ENCODE assay signal across 13 mouse cellular contexts in the genomic region with DNA sequence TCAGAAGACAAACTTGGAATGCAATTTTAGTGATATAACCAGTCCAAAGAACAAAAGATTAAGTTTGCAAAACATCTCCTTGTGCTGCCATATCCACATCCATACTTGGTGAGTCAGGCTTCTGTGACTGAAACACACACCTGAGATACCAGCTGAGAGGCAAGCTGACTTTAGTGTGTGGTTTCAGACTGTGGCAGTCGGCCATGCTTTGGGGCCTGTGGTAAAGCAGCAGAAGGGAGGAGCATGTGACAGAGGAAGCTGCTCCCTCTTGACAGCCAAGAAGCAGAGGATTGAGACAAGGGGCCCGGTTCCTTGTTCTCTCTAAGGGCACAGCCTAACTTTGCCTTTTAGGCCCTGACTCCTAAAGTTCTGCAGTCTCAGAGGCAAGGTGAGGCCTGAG.
DNase-seq lines count a peak whose midpoint lies in the region; ATAC-seq and TF ChIP-seq lines count a peak whose summit lies in the region.
"Had no signal": no experiment of that assay in that cellular context is flagged by ENCODE, and none has a peak within 500 bp of the region (broad histone marks: within the 10 kb centered on the region; RNA-seq: fewer than 3 reads in every experiment).

No protein-coding gene starts in this region.

- DNase-seq in cerebellum, postnatal 4 days (ENCODE audit: low spot score in 2 of 2): no peak
- peak; percentile 21 for DNase-seq in lung, adult 2 months
- no peak for DNase-seq in lung, postnatal 14 days
- DNase-seq in cerebellum, postnatal 14 days: peak; percentile 47 to 53
- DNase-seq in embryo, embryonic 10 days (ENCODE audit: low spot score): no peak
- DNase-seq in kidney, postnatal 25 days: no peak
- DNase-seq: adrenal gland, adult 2 months; thymus, postnatal 14 days had no signal

- peak; percentile 82; the same call in 1 of the 2 replicates for ATAC-seq in cerebellum, adult (ENCODE audit: insufficient number of reproducible peaks, low FRiP score, low TSS enrichment)
- peak; percentile 96 for ATAC-seq in megakaryocyte progenitor cell, adult 5-6 weeks (replicated peaks; ENCODE audit: poor library complexity)

- no peak overlapping the region for H3K4me3 ChIP-seq in lung, adult 2 months (replicated peaks; ENCODE audit: extremely low read depth, low read depth, low read length)
- H3K4me3 ChIP-seq: erythroblast, embryonic 14.5 days; lung, embryonic 15.5 days; neural tube, embryonic 15.5 days had no signal

- H3K4me1 ChIP-seq in lung, adult 2 months (ENCODE audit: control insufficient read depth, insufficient read depth, low read length): no peaks in the 10 kb centered on the region; the same call in 1 of the 2 replicates
- H3K4me1 ChIP-seq: lung, embryonic 15.5 days; neural tube, embryonic 15.5 days had no signal

- WGBS in lung, adult 2 months: 40% methylated on average over 2 of the region's 2 CpGs

- TF ChIP-seq CTCF in lung, adult 2 months (IDR thresholded peaks at IDR 0.05; ENCODE audit: insufficient read depth, low read length): no peak

- TF ChIP-seq POLR2A in lung, adult 2 months (IDR thresholded peaks at IDR 0.05; ENCODE audit: borderline replicate concordance, extremely low read depth, low read depth, low read length): no peak

Comparison
In these comparisons a context has a peak if more than half of its experiments do, and no peak if none do; other contexts are left out.
1. DNase-seq: peak in lung, adult 2 months (single experiment) and cerebellum, postnatal 14 days (2 of 2); none in cerebellum, postnatal 4 days (0 of 2), lung, postnatal 14 days (single experiment), embryo, embryonic 10 days (single experiment) and kidney, postnatal 25 days (0 of 2).